Mouse (Mus musculus) brain, embryonic 14.5 days (tissue): ENCODE measurements at regions not wholly inside any gene's neighbourhood (a gene's known extent, or its start where the extent isn't known, plus 50 kb on each side); places are given as distances from the start of the nearest gene placed in this dataset.

Source experiments
- DNase-seq: peaks from one replicate; pipeline ENCODE4 v3.0.0-alpha.2; 2011; ENCODE audit warnings: low read depth
- CTCF ChIP-seq: fragments of 200-500 bp; IDR thresholded peaks from 2 replicates; pipeline ENCODE4 v1.5.1; 2012; ENCODE audit warnings: inconsistent platforms, mild to moderate bottlenecking, moderate library complexity, borderline replicate concordance; ENCODE audit not compliant: insufficient read depth, insufficient read length; ENCODE audit errors: extremely low read depth
- POLR2A ChIP-seq: fragments of 200-500 bp; IDR thresholded peaks from 2 replicates; pipeline ENCODE4 v1.6.1; 2012; ENCODE audit warnings: mild to moderate bottlenecking, inconsistent platforms, borderline replicate concordance; ENCODE audit not compliant: poor library complexity, insufficient read depth, insufficient read length, severe bottlenecking; ENCODE audit errors: extremely low read depth

DNA sequence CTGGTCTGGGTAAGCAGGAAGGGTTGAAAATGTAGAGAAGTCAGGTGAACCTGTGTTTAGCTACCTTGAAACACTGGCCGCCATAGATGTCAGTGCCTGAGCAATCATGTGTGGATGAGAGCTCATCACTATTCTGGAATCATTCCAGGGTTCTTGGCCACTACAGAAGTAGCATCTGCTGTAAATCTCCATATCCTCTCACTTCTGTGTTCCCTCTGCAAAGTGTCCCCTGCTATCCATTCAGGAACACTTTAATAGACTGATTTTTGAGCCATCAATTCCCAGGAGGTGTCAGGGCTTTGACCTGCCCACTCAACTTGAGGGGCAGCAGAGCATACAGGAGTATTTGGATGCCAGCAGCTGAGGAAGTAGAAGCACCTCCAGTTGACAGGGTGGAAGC is 284.7 kb upstream of the Sstr1 start:
- DNase-seq, result no peak
- TF ChIP-seq POLR2A (no peak), CTCF (no peak)

DNA sequence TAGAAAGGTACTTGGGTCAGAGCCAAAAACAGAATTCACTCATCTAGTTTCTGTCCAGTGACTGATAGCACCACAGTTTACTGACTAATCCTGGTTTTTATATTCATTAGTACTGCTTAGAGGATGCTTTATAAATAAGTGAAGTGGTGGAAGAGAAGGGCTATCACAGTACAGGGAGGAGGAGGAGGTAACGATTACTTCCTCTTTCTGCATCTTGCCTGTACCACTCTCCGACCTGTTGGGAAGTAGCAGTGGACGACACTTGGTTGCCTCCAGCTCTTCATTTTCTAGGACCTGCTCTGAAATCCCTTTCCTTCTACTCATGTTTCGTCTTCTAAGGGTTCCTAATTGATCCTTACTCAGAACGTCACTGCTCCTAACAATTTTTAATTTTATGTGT is 283.5 kb upstream of the Sstr1 start:
- TF ChIP-seq POLR2A (no peak), CTCF (no peak)
- no peak for DNase-seq

DNA sequence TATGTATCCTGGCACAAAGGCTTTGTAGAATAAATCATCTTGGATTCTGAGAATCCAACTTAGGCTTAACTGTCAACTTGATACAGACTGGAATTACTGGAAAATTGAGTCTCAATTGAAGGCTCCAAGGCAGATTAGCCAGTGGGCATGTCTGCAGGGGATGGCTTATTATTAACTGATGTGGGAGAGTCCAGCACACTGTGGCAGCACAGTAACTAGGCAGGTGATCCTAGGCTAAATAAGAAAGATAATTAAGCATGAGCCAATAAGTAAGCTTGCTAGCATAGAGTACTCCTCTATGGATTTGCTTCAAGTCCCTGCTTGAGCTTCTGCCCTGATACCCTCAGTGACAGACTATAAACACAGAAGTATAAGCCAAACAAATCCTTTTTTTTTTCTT is 279.7 kb upstream of the Sstr1 start:
- DNase-seq, result no peak
- TF ChIP-seq POLR2A (no peak), CTCF (no peak)

DNA sequence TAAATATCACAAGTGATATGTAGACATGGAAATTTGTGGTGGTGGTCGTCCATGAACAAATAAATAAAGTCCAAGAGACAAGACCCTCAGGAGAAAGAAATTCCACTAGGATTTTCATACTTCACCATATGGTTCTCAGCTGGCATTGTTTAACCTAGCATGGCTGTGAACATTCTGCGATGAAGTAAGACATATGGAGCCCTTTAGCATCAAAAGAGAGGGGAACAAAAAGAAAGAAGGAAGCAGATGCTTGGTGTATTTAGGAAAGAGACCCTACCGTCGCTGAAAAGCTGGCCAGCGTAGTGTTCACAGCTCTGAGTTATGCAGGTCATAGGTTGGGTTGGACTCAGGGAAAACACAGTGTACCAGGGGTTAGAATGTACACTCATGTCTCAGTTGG is 261.7 kb upstream of the Sstr1 start:
- no peak for TF ChIP-seq CTCF
- TF ChIP-seq POLR2A, result no peak
- DNase-seq, result peak; percentile 75

DNA sequence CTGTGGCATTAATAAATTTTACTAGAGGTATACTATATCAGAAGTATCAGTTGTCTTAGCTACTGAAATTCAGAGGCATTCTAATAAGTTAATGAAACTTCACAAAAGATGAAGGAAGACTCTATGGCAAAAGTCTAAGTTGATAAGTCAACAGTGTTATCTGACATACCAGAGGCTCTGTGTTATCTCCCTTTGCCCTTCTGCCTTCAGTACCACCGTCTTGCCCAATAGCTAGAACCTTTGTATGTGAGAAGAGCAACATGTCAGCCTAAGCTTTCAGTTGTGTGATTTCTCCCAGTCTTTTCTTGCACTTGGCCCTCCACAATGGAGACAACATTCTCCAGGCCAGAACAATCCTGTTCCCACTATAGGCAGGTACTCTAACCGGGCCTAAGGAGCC is 253.0 kb upstream of the Sstr1 start:
- no peak for TF ChIP-seq CTCF
- TF ChIP-seq POLR2A, result no peak
- no peak for DNase-seq

DNA sequence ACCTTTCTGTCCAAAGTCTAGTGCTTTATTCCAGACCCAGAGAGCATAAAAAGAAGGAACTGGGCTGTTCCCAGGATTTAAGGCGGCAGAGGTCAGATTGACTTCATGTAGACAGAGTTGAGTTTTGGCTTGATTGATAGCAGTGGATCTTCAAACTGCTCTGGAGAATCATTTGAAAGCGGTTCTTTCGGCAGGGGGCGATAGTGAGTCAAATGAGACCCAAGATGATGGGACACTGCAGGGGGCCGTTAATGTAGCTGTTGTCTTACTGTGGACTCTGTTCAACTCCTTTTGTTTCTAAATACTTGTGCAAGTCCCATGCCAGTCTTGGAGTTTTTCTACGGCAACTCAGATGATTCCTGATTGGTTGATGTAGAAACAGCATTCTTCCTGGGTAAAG is 251.4 kb upstream of the Sstr1 start:
- no peak for DNase-seq
- TF ChIP-seq CTCF (no peak), POLR2A (no peak)

DNA sequence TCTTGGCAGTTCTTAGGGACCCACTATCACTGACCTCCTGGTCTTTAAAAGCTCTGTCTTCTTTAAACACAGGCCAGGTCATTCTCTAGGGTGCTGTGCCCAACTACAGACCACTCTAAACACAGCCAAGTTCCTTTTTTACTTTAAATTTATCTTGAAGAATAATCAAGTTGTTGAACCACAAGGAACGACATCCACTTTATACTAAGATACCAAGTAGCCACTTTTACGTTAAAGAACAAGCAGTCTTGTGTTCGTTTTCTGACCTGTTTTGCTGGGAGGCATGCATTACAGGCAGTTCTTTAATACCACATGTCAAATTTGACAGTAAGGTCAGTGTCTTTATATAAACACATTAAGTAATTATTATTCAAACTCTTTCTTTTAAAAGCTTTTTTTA is 242.4 kb upstream of the Sstr1 start:
- no peak for DNase-seq
- TF ChIP-seq CTCF (no peak), POLR2A (no peak)

DNA sequence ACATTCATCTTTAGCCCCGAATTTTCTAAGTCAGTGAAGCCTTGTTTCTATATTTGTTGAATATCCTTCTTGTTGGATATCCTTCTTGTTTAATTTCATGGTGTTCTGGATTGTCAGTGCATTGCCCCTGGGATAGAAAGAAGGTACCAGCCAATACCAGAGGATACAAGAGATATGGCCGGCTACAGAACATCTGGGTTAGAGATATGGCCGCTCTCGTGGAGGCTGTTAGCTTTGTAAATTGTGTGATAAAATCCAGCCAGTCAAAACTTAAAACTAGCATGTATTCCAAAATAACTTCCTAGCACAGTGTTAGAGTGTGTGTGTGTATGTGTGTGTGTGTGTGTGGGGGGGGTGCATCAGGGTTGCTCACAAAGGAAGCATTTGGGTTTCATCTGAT is 241.4 kb upstream of the Sstr1 start:
- no peak for DNase-seq
- TF ChIP-seq CTCF (no peak), POLR2A (no peak)

DNA sequence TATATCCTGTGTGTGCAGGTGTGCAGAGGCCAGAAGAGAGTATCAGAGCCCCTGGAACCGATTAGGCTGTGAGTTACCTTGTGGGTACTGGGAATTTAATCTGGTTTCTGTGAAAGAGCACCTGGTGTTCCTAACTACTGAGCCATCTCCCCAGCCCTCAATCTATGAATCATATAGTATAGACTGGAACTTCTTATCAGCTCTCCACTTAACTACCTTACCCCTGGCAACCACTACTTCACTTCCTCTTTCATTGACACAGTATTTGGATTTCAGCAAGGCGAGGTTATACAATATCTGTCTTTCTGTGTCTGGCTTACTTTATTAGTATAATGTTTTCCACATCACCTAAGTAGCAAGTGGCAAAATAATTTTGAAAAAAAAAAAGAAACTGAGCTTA is 239.1 kb upstream of the Sstr1 start:
- no peak for TF ChIP-seq POLR2A
- TF ChIP-seq CTCF, result no peak
- DNase-seq, result no peak
